Mouse (Mus musculus) thymus, postnatal 0 days (tissue): ENCODE results near the gene Mpped2. TPM values are rescaled to one million over a fixed set of nuclear protein-coding genes. Genes with fewer than 3 reads are reported as not detected.

ENCODE experiments used
- DNase-seq: peaks from one replicate; pipeline ENCODE4 v3.0.0-alpha.2; 2015; ENCODE audit warnings: low spot score
- polyA plus RNA-seq: library from polyadenylated mRNA; unstranded; fragments of >200 nt; fragmentation: Nextera tagmentation; extraction: Ambion mirVana; gene quantifications from 2 replicates; pipeline ENCODE4 v1.2.1, GENCODE M21; 2015

The Mpped2 gene
- polyA plus RNA-seq, 1 experiment from 2014 or later, result 8.4 TPM

GRCm38 (mm10) chr2:106696372-106696771 is 3.3 kb downstream of the Mpped2 start:
- no peak for DNase-seq

GRCm38 (mm10) chr2:106705664-106706063 is 12.6 kb downstream of the Mpped2 start:
- no peak for DNase-seq

GRCm38 (mm10) chr2:106707136-106707535 is 14.1 kb downstream of the Mpped2 start:
- no peak for DNase-seq

- DNase-seq, result no peak
Observed at GRCm38 (mm10) chr2:106710862-106711477, 17.9 kb downstream of the Mpped2 start.

- no peak for DNase-seq
Observed at GRCm38 (mm10) chr2:106711506-106711905, 18.4 kb downstream of the Mpped2 start.

GRCm38 (mm10) chr2:106713151-106713550 is 20.1 kb downstream of the Mpped2 start:
- no peak for DNase-seq

- DNase-seq, result no peak
Observed at GRCm38 (mm10) chr2:106715674-106716364, 22.8 kb downstream of the Mpped2 start.

GRCm38 (mm10) chr2:106716365-106716717 is 23.3 kb downstream of the Mpped2 start:
- no peak for DNase-seq

GRCm38 (mm10) chr2:106718888-106719287 is 25.8 kb downstream of the Mpped2 start:
- DNase-seq, result no peak

GRCm38 (mm10) chr2:106719434-106719833 is 26.4 kb downstream of the Mpped2 start:
- DNase-seq, result no peak

GRCm38 (mm10) chr2:106720644-106721043 is 27.6 kb downstream of the Mpped2 start:
- no peak for DNase-seq

- DNase-seq, result no peak
Observed at GRCm38 (mm10) chr2:106722020-106722419, 29.0 kb downstream of the Mpped2 start.

GRCm38 (mm10) chr2:106729951-106730564 is 37.0 kb downstream of the Mpped2 start:
- no peak for DNase-seq

GRCm38 (mm10) chr2:106730608-106731007 is 37.5 kb downstream of the Mpped2 start:
- DNase-seq, result no peak

- DNase-seq, result no peak
Observed at GRCm38 (mm10) chr2:106731478-106731877, 38.4 kb downstream of the Mpped2 start.

GRCm38 (mm10) chr2:106732171-106732570 is 39.1 kb downstream of the Mpped2 start:
- DNase-seq, result no peak

GRCm38 (mm10) chr2:106733396-106733795 is 40.3 kb downstream of the Mpped2 start:
- no peak for DNase-seq

GRCm38 (mm10) chr2:106734004-106734403 is 40.9 kb downstream of the Mpped2 start:
- DNase-seq, result no peak

GRCm38 (mm10) chr2:106735211-106735610 is 42.1 kb downstream of the Mpped2 start:
- no peak for DNase-seq

- no peak for DNase-seq
Observed at GRCm38 (mm10) chr2:106735792-106736359, 42.8 kb downstream of the Mpped2 start.

- DNase-seq, result no peak
Observed at GRCm38 (mm10) chr2:106738951-106739350, 45.9 kb downstream of the Mpped2 start.

- no peak for DNase-seq
Observed at GRCm38 (mm10) chr2:106744086-106744485, 51.0 kb downstream of the Mpped2 start.
